Mouse (Mus musculus) frontal cortex, postnatal 10 days (tissue): Measurements from ENCODE around the gene 8030474K03Rik.
"Not testable (repeated sequence)": the region's sequence is repeated elsewhere in the genome, so short reads cannot be mapped to it uniquely, and the experiment has no call there.

Experiments used
- DNase-seq, 2 experiments: peaks; one replicate each; pipeline ENCODE4 v3.0.0; 2022; ENCODE audit warnings: low spot score in 2 of 2, mixed read lengths in 1 of 2

The 8030474K03Rik gene

GRCm38 (mm10) chrX:101794342-101794741 is at the start of gene 8030474K03Rik, which contains the start of gene Gm4779:
TSS of gene 8030474K03Rik (plus strand) at chrX:101794656.
TSS of gene Gm4779 (minus strand) at chrX:101794423.
- DNase-seq, result no peak

DNA sequence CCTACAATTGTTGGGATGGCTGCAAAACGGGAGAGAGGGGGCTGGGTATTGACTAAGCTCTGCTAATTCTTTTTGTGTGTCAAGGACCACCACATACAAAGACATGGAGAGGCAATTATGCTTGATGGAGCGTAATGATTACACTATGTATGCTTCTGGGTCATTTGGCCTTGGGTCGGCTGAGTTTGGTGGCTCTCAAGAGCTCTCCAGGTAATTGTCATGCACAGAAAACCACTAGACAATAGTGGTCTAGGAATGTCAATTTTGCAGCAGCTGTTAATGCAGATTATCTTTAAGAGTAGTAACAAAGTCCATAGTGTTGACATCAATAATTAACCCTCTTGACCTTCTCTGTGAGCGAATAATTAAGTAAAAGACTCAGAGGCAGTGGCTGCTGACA is 44.3 kb upstream of the 8030474K03Rik start:
- no peak for DNase-seq

DNA sequence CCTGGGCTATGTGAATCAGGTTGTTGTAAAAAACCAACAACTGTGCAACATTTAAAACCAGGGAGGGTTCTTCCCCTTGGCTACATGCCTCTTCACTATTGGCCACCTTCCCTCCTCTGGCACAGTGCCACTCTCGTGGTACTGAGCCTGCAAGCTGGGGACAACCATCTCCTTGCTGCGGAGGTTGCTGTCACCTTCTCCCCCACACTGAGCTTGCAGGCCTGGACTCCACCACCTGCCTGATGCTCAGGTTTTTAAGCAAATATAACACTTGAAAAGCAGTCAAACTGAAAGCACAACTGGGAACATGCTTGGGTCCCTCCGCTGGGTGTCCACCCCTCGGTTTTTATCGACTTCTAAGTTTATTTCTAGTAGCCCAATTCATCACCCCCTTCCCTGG is 40.0 kb upstream of the 8030474K03Rik start:
- DNase-seq, result no peak

- DNase-seq, result no peak
Measured at GRCm38 (mm10) chrX:101764621-101765020, 29.8 kb upstream of the 8030474K03Rik start.

GRCm38 (mm10) chrX:101765111-101765510 is 29.3 kb upstream of the 8030474K03Rik start:
- peak in 1 of 2 experiments; percentile 20 for DNase-seq

DNA sequence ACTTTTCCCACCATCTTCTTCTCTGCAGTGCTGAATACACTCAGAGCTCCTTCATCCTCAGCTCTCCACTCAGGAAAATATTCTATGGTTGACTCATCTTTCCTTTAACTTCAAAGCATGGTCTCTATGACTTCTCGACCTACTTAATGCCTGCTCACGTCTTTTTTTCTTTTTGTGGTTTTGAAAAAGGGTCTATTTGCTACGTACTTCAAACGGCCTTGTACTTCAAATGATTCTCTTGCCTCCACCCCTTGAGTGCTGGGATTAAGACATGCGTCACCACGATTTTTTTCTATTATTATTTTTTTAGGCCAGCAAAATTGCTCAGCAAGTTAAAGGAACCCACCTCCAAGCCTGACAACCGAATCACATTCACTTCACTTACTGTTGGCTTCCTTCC is 27.2 kb upstream of the 8030474K03Rik start:
- no peak for DNase-seq

GRCm38 (mm10) chrX:101769478-101769877 is 25.0 kb upstream of the 8030474K03Rik start:
- no peak for DNase-seq

- DNase-seq, result no peak
Measured at GRCm38 (mm10) chrX:101770307-101770706, 24.1 kb upstream of the 8030474K03Rik start.

- peak in 1 of 2 experiments; percentile 43 for DNase-seq
Measured at GRCm38 (mm10) chrX:101772035-101772434, 22.4 kb upstream of the 8030474K03Rik start.

- peak in 1 of 2 experiments; percentile 34 for DNase-seq
Measured at GRCm38 (mm10) chrX:101791551-101791950, 2.9 kb upstream of the 8030474K03Rik start.

DNA sequence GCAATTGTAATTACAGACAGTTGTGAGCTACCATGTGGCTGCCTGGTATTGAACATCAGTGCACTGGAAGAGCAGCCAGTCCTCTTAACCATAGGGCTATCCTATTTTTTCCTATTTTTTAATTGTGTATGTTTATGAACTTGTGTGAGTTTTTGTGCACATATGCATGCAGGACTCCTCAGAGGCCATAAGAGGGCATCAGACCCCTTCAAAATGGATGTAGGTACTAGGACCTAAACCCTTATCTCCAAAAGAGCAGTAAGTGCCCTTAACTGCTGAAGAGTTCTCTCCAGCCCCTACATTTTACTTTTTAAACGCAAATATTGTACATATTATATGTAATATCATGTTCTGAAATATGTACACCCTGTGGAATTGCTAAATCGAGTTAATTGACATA is 11.1 kb downstream of the 8030474K03Rik start:
- no peak for DNase-seq

- no peak for DNase-seq
Measured at GRCm38 (mm10) chrX:101811750-101812149, 17.3 kb downstream of the 8030474K03Rik start.

DNA sequence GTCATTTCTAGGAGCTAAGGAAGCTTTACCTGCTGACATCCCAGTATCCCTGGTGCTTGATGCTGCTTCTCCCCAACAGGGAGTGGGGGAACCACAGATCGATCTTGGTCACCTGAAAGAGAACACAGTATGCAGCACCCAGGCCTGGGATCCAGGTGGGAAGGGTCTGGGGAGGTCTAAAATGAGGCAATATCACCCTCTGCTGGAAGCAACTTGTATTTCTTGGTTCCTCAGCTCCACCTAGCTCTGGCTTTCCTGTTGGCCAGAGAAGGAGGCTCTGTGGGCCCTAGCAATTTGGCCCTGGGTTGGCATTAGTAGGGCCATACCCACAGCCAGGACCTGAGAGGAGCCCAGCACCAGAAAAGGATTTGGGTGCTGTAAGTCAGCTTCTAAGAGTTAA is 24.7 kb downstream of the 8030474K03Rik start:
- DNase-seq, result no peak

GRCm38 (mm10) chrX:101819980-101820379 is 25.5 kb downstream of the 8030474K03Rik start:
- not testable (repeated sequence) for DNase-seq

DNA sequence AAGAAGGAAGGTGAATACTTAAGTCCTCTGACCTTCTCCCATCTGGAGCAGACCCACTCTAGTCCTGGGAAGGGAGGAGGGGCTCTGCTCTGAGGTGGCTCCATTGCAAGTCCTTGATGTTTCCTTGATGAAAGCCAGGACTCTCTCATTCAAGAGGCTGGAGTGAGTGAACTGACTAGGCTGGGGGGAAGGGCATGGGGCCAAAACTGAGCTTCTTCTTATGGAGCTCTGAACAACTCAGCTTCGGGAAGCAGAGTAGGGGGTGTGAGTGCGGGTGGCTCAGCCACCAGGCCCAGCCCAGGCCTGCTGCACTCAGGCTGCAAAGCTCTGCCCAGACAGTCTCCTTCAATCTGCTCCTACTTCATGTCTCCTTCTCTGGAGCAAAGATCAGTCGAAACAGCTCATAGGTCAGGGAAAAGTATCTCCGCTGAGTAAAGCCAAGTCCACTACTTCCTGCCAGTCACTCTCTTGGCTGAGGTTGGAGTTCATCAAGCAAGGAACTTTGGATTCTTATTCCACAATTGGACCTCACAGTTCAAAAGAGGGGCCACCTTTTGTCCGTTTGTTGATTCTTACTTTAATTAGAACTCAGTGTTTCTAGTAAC is 52.8 kb downstream of the 8030474K03Rik start:
- no peak for DNase-seq
